Mouse (Mus musculus): ENCODE measurements at regions not wholly inside any gene's neighbourhood (a gene's known extent, or its start where the extent isn't known, plus 50 kb on each side); places are given as distances from the start of the nearest gene placed in this dataset.

- no peak for DNase-seq (ENCODE audit: low spot score)
These were observed 93.9 kb upstream of the Arntl start for GRCm38 (mm10) chr7:113113266-113113893.

- DNase-seq (ENCODE audit: low spot score), result no peak
These were observed 89.7 kb upstream of the Arntl start for GRCm38 (mm10) chr7:113117599-113117998.

- no peak for DNase-seq (ENCODE audit: low spot score)
These were observed 85.3 kb upstream of the Arntl start for GRCm38 (mm10) chr7:113121911-113122319.

- no peak for DNase-seq (ENCODE audit: low spot score)
These were observed 81.3 kb upstream of the Arntl start for GRCm38 (mm10) chr7:113126010-113126409.

GRCm38 (mm10) chr7:113130552-113130951 lies 76.7 kb upstream of the Arntl start:
- no peak for DNase-seq (ENCODE audit: low spot score)

- peak; percentile 69 for DNase-seq (ENCODE audit: low spot score)
These were observed 75.2 kb upstream of the Arntl start for GRCm38 (mm10) chr7:113131945-113132538.

GRCm38 (mm10) chr7:113133891-113134290 lies 73.4 kb upstream of the Arntl start:
- no peak for DNase-seq (ENCODE audit: low spot score)

GRCm38 (mm10) chr7:113140011-113140438 lies 67.2 kb upstream of the Arntl start:
- DNase-seq (ENCODE audit: low spot score), result no peak

- no peak for DNase-seq (ENCODE audit: low spot score)
These were observed 65.2 kb upstream of the Arntl start for GRCm38 (mm10) chr7:113141846-113142683.

- DNase-seq (ENCODE audit: low spot score), result peak; percentile 82
These were observed 63.7 kb upstream of the Arntl start for GRCm38 (mm10) chr7:113143552-113143951.

GRCm38 (mm10) chr7:113145046-113145445 lies 62.2 kb upstream of the Arntl start:
- DNase-seq (ENCODE audit: low spot score), result no peak

- no peak for DNase-seq (ENCODE audit: low spot score)
These were observed 61.2 kb upstream of the Arntl start for GRCm38 (mm10) chr7:113146108-113146507.

GRCm38 (mm10) chr7:113146526-113146925 lies 60.7 kb upstream of the Arntl start:
- DNase-seq (ENCODE audit: low spot score), result no peak

GRCm38 (mm10) chr7:113147391-113148332 lies 59.6 kb upstream of the Arntl start:
- DNase-seq (ENCODE audit: low spot score), result peak; percentile 32

- DNase-seq (ENCODE audit: low spot score), result no peak
These were observed 58.6 kb upstream of the Arntl start for GRCm38 (mm10) chr7:113148700-113149099.

- DNase-seq (ENCODE audit: low spot score), result no peak
These were observed 57.2 kb upstream of the Arntl start for GRCm38 (mm10) chr7:113149966-113150470.

GRCm38 (mm10) chr7:113150789-113151188 lies 56.5 kb upstream of the Arntl start:
- no peak for DNase-seq (ENCODE audit: low spot score)

GRCm38 (mm10) chr7:113151499-113151898 lies 55.8 kb upstream of the Arntl start:
- no peak for DNase-seq (ENCODE audit: low spot score)

- DNase-seq (ENCODE audit: low spot score), result no peak
These were observed 53.9 kb upstream of the Arntl start for GRCm38 (mm10) chr7:113153386-113153785.

- no peak for DNase-seq (ENCODE audit: low spot score)
These were observed 53.2 kb upstream of the Arntl start for GRCm38 (mm10) chr7:113154066-113154465.

- DNase-seq (ENCODE audit: low spot score), result no peak
These were observed 50.9 kb upstream of the Arntl start for GRCm38 (mm10) chr7:113156366-113156765.
